Mouse (Mus musculus) embryonic fibroblast, embryonic 13.5 days (primary cell): Measurements from ENCODE around the gene Cfap70. TPM values are rescaled to one million over a fixed set of nuclear protein-coding genes. Genes with fewer than 3 reads are reported as not detected.

Source experiments
- H3K27ac ChIP-seq: 2 replicates; pipeline ENCODE4 v1.5.1; 2012; ENCODE audit warnings: low read length, control low read depth, inconsistent platforms; ENCODE audit not compliant: insufficient read depth
- H3K4me1 ChIP-seq: 2 replicates; pipeline ENCODE4 v1.6.1; 2011; ENCODE audit warnings: low read length; ENCODE audit not compliant: control insufficient read depth, insufficient read depth
- H3K4me3 ChIP-seq: 2 replicates; pipeline ENCODE4 v1.5.1; 2011; ENCODE audit warnings: mild to moderate bottlenecking, control low read depth, low read length; ENCODE audit not compliant: insufficient read depth
- CTCF ChIP-seq: IDR thresholded peaks from 2 replicates; pipeline ENCODE4 v1.5.1; 2011; ENCODE audit warnings: mild to moderate bottlenecking, control low read depth, low read length, moderate library complexity, borderline replicate concordance; ENCODE audit not compliant: insufficient read depth
- POLR2A ChIP-seq: IDR thresholded peaks from 2 replicates; pipeline ENCODE4 v1.6.1; 2011; ENCODE audit warnings: low read depth, mild to moderate bottlenecking, control low read depth, low read length, moderate library complexity
- polyA plus RNA-seq: library from polyadenylated mRNA; stranded (reverse); fragments of >200 nt; gene quantifications from 2 replicates; pipeline ENCODE4 v1.2.4, GENCODE M21; 2011; ENCODE audit warnings: low read depth; ENCODE audit not compliant: missing spikeins, insufficient read length

The Cfap70 gene
- polyA plus RNA-seq, 1 experiment = 1.4 TPM

DNA sequence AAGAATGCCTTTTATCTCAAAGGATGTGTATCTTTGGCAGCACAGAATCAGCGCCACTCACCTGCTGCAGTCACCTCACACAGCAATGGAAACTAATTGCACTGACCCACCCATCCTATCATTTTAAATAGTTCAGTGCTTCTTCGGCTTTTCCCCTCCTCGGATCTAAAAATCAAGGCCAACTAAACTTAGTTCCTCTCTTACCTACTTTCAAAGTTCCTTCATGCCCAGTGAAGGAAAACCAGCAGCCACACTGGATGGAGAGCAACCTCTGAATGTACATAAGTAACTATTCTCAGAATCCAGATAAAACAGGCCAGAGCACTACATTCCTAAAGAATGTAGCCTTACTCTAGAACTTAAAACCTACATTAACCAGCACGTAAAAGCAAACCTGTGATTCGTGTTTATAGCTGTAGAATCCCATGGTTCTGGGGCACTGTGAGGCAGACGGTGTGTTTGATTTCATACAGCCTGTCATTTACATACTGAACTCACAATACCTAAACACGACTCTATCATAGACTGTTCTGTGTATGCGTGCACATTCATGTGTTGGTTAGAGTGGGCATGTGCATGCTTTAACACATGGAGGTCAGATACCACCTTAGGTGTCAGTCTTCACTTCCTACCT is 62.5 kb downstream of the Cfap70 start:
- no peak overlapping the region for H3K27ac ChIP-seq

DNA sequence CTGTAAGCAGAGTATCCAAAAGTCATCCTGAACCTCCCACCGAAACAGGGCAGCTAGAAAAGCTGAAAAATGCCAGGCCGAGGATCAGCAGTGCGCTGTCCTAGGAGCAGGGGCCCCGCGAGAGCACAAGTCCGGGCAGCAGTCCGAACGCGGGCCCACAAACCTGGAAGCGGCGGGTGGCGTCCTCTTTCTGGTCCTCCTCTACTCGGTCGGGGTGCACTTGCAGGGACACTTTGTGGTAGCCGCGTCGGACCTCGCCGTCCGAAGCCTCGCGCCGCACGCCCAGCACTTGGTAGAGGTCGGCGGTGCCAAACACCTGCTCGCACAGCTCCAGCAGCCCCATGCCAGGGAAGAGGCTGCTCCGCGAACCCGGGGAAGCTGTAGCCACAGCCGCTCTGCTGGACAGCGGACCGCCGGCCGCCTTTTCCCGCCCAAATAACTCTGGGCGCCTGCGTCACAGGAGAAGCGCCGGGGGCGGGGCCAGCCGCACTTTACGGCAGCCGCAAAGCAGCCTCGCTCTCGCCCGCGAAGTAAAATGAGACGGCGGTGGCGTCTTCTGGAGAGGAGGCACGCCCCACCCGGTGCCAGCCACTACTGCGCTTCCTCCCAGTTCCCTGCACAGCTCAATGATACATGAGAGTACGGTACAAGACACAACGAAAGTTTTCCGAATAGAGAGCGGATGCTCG is 63.4 kb downstream of the Cfap70 start, which contains the start of gene Dnajc9:
TSS of gene Dnajc9 (minus strand) at position 470 of the 689 bp plus-strand sequence.
- TF ChIP-seq POLR2A (peak; percentile 89), CTCF (no peak)
- Histone ChIP-seq H3K27ac (peak within 1 kb of the TSS; percentile 41), H3K4me1 (peaks cover 11% of the 10 kb centered on the region), H3K4me3 (peak within 1 kb of the TSS; percentile 85)

More for the DNA sequence above, 62.5 kb downstream of the Cfap70 start:
- peaks cover 15% of the 10 kb centered on the region for H3K4me1 ChIP-seq
- no peak for TF ChIP-seq CTCF
- TF ChIP-seq POLR2A = no peak
- no peak overlapping the region for H3K4me3 ChIP-seq

DNA sequence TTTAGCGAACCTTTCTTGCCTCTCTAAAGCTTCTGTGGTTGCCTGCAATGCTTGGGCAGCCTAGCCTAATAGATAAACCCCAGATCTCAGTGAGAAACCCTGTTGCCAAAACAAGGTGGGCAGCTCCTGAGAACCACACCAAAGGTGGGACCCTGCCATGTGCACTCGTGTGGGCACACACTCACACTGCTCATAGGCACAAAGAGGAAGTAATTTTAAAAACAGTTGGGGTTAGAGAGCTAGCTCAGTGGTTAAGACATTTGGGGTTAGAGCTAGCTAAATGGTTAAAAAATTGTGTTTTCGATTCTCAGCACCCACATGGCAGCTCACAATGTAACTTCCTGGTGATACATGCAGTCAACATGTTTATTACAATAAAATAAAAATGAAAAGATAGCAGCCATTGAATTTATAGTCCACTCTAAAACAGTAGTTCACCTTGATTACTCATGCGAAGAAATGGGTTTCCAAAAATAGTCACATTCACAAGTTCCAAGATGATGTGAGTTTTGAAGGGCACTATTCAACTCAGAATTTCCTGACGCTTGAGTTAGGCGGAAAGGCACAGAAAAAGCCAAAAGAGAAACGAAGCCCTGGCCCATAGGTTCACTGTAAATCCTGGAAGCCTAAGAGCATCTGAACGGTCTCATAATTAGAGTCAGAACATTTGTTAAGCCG is 72.1 kb downstream of the Cfap70 start:
- Histone ChIP-seq H3K4me3 (no peak overlapping the region), H3K27ac (no peak overlapping the region), H3K4me1 (peaks cover 2% of the 10 kb centered on the region; the same call in 1 of the 2 replicates)
- TF ChIP-seq POLR2A (no peak), CTCF (no peak)

DNA sequence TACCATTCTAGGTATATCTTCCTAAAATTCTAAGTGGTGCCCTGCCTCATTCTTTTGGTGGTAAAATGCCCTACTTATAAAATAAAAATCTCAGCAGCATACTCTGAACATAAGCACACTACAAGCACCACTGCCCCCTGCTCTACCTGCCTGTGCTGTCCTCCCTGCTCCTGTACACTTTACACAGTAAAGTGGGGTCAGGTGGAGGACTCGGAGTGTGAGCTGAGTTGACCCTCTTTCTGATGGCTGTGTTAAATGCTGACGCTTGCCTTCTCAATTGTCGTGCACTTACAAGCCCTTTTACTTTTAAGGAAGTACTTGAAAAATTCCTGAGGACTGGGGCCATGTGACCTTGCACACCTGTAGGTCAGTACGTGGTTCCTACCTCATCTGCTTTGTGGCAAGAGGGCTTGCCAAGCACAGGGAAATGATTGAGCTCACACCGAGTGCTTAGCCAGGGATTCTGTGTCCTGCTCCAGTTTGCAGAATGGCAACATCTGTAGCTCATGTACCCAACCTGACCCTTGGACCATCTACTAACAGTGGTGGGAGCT is 72.9 kb downstream of the Cfap70 start:
- peaks cover 2% of the 10 kb centered on the region; the same call in 1 of the 2 replicates for H3K4me1 ChIP-seq
- no peak for TF ChIP-seq POLR2A
- no peak for TF ChIP-seq CTCF
- H3K4me3 ChIP-seq = no peak overlapping the region
- H3K27ac ChIP-seq = no peak overlapping the region

DNA sequence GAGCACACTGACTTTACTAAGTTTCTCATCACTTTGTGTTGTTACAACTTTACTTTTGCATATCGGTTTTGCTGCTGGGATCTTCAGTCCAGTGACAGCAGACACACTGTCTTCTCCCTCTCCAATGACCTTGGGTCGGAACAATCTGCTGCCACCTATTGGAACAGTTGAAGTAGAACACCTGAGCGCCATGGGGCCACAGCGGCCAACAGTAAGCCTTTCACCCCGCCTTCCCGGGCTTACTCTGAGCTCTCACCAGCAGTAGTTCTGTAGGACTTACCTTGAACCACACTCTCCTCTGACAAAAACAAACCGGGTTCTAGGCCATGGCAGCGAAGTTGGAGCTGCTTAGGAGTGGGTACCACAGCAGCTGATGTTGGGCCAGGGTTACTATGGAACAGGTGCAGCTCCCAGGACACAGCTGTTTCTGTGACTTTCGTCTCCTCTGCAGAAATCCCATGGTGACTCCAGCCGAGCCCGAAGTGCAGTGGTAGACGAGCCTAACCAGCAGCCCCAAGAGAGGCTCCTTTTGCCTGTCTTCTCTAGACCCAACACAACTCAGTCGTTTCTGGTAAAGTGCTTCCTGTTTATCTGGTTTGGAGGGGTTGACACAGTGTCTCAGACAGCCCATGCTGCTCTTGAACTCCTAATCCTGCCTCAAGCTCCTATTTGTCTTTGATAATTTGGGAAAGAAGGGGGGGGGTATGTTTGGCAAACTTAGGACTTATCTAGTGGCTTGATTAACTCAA is 73.5 kb downstream of the Cfap70 start:
- Histone ChIP-seq H3K27ac (no peak overlapping the region), H3K4me3 (no peak overlapping the region), H3K4me1 (peaks cover 2% of the 10 kb centered on the region; the same call in 1 of the 2 replicates)
- TF ChIP-seq CTCF = no peak
- TF ChIP-seq POLR2A = no peak

DNA sequence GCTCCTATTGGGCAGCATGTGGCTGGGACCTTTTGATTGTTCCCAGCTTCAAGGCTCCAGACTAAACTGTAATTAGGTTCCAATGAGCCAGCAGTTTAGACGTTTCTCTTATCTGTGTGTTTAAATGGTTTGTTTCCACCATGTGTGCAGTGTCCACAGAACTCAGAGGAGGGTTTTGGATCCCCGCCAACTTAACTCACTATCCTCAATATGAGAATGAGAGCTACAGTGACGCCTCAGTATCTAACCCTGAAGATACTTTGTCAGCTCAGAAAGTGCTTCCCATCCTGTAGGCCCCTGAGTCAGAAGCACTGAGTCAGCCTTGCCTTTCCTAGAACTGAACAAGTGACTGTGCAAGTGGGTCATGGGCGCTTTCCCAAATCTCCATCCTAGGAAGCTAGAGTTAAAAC is 74.9 kb downstream of the Cfap70 start:
- Histone ChIP-seq H3K27ac (no peak overlapping the region), H3K4me1 (peaks cover 2% of the 10 kb centered on the region; the same call in 1 of the 2 replicates), H3K4me3 (no peak overlapping the region)
- TF ChIP-seq CTCF = no peak
- TF ChIP-seq POLR2A = no peak

DNA sequence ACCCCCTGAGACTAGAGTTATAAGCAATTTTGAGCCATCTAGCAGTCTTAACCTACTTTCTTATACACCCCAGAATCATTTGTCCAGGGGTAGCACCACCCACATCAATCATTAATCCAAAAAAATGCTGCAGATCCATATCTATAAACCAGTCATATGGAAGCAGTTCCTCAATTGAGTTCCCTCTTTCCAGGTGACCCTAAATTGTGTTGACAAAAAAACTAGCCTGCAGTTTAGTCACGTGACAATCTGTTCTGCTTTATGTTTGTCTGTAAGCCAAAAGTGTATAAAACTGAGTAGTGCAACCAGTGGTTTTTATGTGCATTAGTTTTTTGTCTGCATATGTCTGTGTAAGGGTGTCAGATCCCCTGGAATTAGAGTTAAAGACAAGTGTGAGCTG is 80.2 kb downstream of the Cfap70 start:
- H3K4me1 ChIP-seq = no peaks in the 10 kb centered on the region
- H3K4me3 ChIP-seq = no peak overlapping the region
- TF ChIP-seq CTCF = no peak
- TF ChIP-seq POLR2A = no peak
- no peak overlapping the region for H3K27ac ChIP-seq

DNA sequence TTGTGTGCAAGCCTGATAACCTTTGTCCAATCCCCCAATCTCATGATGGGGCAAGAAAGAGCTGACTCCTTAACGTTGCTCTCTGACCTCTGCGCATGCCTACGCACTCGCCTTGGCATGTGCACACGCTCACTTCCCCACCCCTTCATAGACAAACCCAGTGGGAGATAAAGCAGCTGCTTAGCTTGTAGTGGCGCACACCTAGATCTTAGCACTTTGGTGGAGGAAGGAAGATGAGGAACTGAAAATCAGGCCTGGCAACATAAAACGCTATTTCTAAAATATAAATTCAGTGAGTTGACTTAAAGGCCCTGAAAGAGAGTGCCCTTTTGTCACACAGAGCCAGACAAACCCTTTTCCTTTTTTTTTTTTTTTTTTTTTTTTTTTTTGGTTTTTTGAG is 81.2 kb downstream of the Cfap70 start:
- no peak for TF ChIP-seq CTCF
- TF ChIP-seq POLR2A = no peak
- Histone ChIP-seq H3K27ac (no peak overlapping the region), H3K4me3 (no peak overlapping the region), H3K4me1 (no peaks in the 10 kb centered on the region)

DNA sequence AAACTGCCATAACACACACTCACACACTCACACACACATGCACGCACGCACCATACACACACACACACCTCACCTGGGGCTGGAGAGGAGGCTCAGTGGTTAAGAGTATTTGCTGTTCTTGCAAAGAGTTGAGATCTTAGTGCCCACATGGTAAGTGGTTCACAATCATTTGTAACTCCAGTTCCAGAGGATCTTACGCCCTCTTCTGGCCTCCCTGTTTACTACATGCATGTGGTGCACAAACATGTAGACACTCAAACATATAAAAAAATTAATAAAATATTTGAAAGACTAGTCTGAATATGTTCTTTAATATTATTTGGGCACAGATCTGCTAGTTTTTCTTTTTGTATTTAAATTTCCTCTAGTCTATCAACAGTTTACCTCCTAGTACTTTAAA is 83.8 kb downstream of the Cfap70 start:
- TF ChIP-seq CTCF (no peak), POLR2A (no peak)
- Histone ChIP-seq H3K4me1 (no peaks in the 10 kb centered on the region), H3K4me3 (no peak overlapping the region), H3K27ac (no peak overlapping the region)
